Mouse (Mus musculus) midbrain, postnatal 0 days (tissue): ENCODE results near the gene Top2a. TPM values are rescaled to one million over a fixed set of nuclear protein-coding genes. Genes with fewer than 3 reads are reported as not detected.
A peak's percentile ranks its signal among the peaks of the same experiment; 100 is the strongest.

Experiments used
- ATAC-seq: fragments of 200-750 bp; cut with Nextera tagmentation; 2 replicates; pipeline ENCODE4 v1.8.0; 2017; ENCODE audit warnings: moderate number of reproducible peaks, mild to moderate bottlenecking, moderate TSS enrichment, moderate library complexity; ENCODE audit not compliant: low FRiP score
- DNase-seq: peaks from one replicate; pipeline ENCODE4 v3.0.0-alpha.2; 2015; ENCODE audit warnings: low spot score
- H3K27ac ChIP-seq: fragments of 300-500 bp; sonication (generic); 2 replicates; pipeline ENCODE4 v1.5.1; 2014; ENCODE audit warnings: low read depth, mild to moderate bottlenecking, low read length, mixed read lengths
- H3K27me3 ChIP-seq: fragments of 300-500 bp; sonication (generic); 2 replicates; pipeline ENCODE4 v1.6.1; 2014; ENCODE audit warnings: low read length, control low read depth, mixed read lengths; ENCODE audit not compliant: insufficient read depth
- H3K36me3 ChIP-seq: fragments of 300-500 bp; sonication (generic); 2 replicates; pipeline ENCODE4 v1.6.1; 2014; ENCODE audit warnings: low read length, control low read depth, mixed read lengths; ENCODE audit not compliant: insufficient read depth
- H3K4me1 ChIP-seq: fragments of 300-500 bp; sonication (generic); 2 replicates; pipeline ENCODE4 v1.6.1; 2014; ENCODE audit warnings: mild to moderate bottlenecking, control low read depth, antibody characterized with exemption, low read length, mixed read lengths; ENCODE audit not compliant: insufficient read depth
- H3K4me2 ChIP-seq: fragments of 300-500 bp; sonication (generic); 2 replicates; pipeline ENCODE4 v1.6.1; 2014; ENCODE audit warnings: low read depth, mild to moderate bottlenecking, low read length, mixed read lengths; ENCODE audit not compliant: poor library complexity, severe bottlenecking
- H3K4me3 ChIP-seq: fragments of 300-500 bp; sonication (generic); 2 replicates; pipeline ENCODE4 v1.5.1; 2014; ENCODE audit warnings: low read depth, mild to moderate bottlenecking, low read length, moderate library complexity
- H3K9ac ChIP-seq: fragments of 300-500 bp; sonication (generic); replicated peaks from 2 replicates; pipeline ENCODE4 v1.6.1; 2014; ENCODE audit warnings: mild to moderate bottlenecking, low read length, moderate library complexity, mixed read lengths; ENCODE audit not compliant: poor library complexity, severe bottlenecking
- H3K9me3 ChIP-seq: fragments of 300-500 bp; sonication (generic); 2 replicates; pipeline ENCODE4 v1.6.1; 2016; ENCODE audit warnings: low read length, control low read depth
- CTCF ChIP-seq: IDR thresholded peaks from 2 replicates; pipeline ENCODE4 v1.5.1; 2016; ENCODE audit warnings: antibody characterized with exemption, mild to moderate bottlenecking
- WGBS: fragments of 180-500 bp; shearing (Covaris S2); extraction: QIAGEN DNeasy Blood & Tissue Kit; methylation state at CpG from one replicate; pipeline ENCODE4 v1.1.7; 2014; 5-methylcytosine and 5-hydroxymethylcytosine counted together
- polyA plus RNA-seq: library from polyadenylated mRNA; unstranded; fragments of >200 nt; fragmentation: Nextera tagmentation; extraction: Ambion mirVana; gene quantifications from 2 replicates; pipeline ENCODE4 v1.2.1, GENCODE M21; 2015
- total RNA-seq: library from RNA; depleted of rRNA; stranded (reverse); fragments of >200 nt; gene quantifications from 2 replicates; pipeline ENCODE4 v1.2.3, GENCODE M21; 2014

The Top2a gene
- total and polyA plus RNA-seq, 2 experiments from 2014 or later = 10.0 to 21.1 TPM

GRCm38 (mm10) chr11:98983551-98983950 is 40.4 kb downstream of the Top2a start:
- Histone ChIP-seq H3K9me3 (no peaks in the 10 kb centered on the region), H3K27ac (peak overlapping the region; percentile 95; the same call in 1 of the 2 replicates), H3K9ac (peak overlapping the region; percentile 89; the same call in 1 of the 2 replicates), H3K36me3 (no peaks in the 10 kb centered on the region), H3K4me1 (0 out of 2 replicates have a peak, but pooled peaks cover 2% of the 10 kb centered on the region), H3K4me2 (peak overlapping the region; percentile 61), H3K27me3 (no peaks in the 10 kb centered on the region), H3K4me3 (peak overlapping the region; percentile 68)
- DNase-seq (no peak), ATAC-seq (no peak)
- no peak for TF ChIP-seq CTCF
- WGBS = 46% methylated on average over 8 of the region's 8 CpGs

- no peak for TF ChIP-seq CTCF
- WGBS = 2% methylated on average over 27 of the region's 28 CpGs
- H3K4me2 ChIP-seq = peak within 1 kb of the TSS; percentile 61
- H3K27ac ChIP-seq = peak within 1 kb of the TSS; percentile 95
- DNase-seq = no peak
- no peaks in the 10 kb centered on the region for H3K9me3 ChIP-seq
- no peaks in the 10 kb centered on the region for H3K27me3 ChIP-seq
- H3K4me1 ChIP-seq = 0 out of 2 replicates have a peak, but pooled peaks cover 2% of the 10 kb centered on the region
- no peak; the same call in 1 of the 2 replicates for ATAC-seq
- no peaks in the 10 kb centered on the region for H3K36me3 ChIP-seq
- H3K9ac ChIP-seq = peak within 1 kb of the TSS; percentile 89
- peak within 1 kb of the TSS; percentile 68 for H3K4me3 ChIP-seq
Measured at GRCm38 (mm10) chr11:98982773-98983133, 41.2 kb downstream of the Top2a start, which contains the start of gene Gjd3. Gene Gjd3 (minus strand): TSS chr11:98983016.

- Histone ChIP-seq H3K27me3 (no peaks in the 10 kb centered on the region), H3K4me1 (0 out of 2 replicates have a peak, but pooled peaks cover 2% of the 10 kb centered on the region), H3K9ac (peak overlapping the region; percentile 89), H3K27ac (peak overlapping the region; percentile 95), H3K36me3 (no peaks in the 10 kb centered on the region), H3K4me3 (peak overlapping the region; percentile 68), H3K4me2 (peak overlapping the region; percentile 61), H3K9me3 (no peaks in the 10 kb centered on the region)
- DNase-seq (peak; percentile 83), ATAC-seq (peak; percentile 88)
- WGBS = under 1% methylated on average over 93 of the region's 94 CpGs
- TF ChIP-seq CTCF = peak; percentile 77
Measured at GRCm38 (mm10) chr11:98981997-98982772, 41.8 kb downstream of the Top2a start.

GRCm38 (mm10) chr11:98981289-98981996 is 42.5 kb downstream of the Top2a start:
- peak overlapping the region; percentile 68 for H3K4me3 ChIP-seq
- DNase-seq (no peak), ATAC-seq (peak; percentile 17; the same call in 1 of the 2 replicates)
- peak overlapping the region; percentile 89 for H3K9ac ChIP-seq
- no peaks in the 10 kb centered on the region for H3K9me3 ChIP-seq
- H3K4me2 ChIP-seq = peak overlapping the region; percentile 61
- H3K27ac ChIP-seq = peak overlapping the region; percentile 95
- no peaks in the 10 kb centered on the region for H3K27me3 ChIP-seq
- 0 out of 2 replicates have a peak, but pooled peaks cover 2% of the 10 kb centered on the region for H3K4me1 ChIP-seq
- TF ChIP-seq CTCF = no peak
- WGBS = 31% methylated on average over 20 of the region's 20 CpGs
- no peaks in the 10 kb centered on the region for H3K36me3 ChIP-seq

GRCm38 (mm10) chr11:98979356-98979755 is 44.6 kb downstream of the Top2a start:
- Histone ChIP-seq H3K9ac (no peak overlapping the region), H3K27ac (no peak overlapping the region), H3K4me1 (0 out of 2 replicates have a peak, but pooled peaks cover 2% of the 10 kb centered on the region), H3K4me3 (no peak overlapping the region), H3K4me2 (no peak overlapping the region), H3K36me3 (no peaks in the 10 kb centered on the region; the same call in 1 of the 2 replicates), H3K27me3 (no peaks in the 10 kb centered on the region), H3K9me3 (no peaks in the 10 kb centered on the region)
- no peak for ATAC-seq
- DNase-seq = no peak
- 81% methylated on average over 4 of the region's 5 CpGs for WGBS
- no peak for TF ChIP-seq CTCF
